Mouse (Mus musculus) T-cell, adult 2 months (primary cell): ENCODE data around the gene Rab44.
"Not testable (repeated sequence)": the region's sequence is repeated elsewhere in the genome, so short reads cannot be mapped to it uniquely, and the experiment has no call there.

Experiments
- DNase-seq: peaks from one replicate; pipeline ENCODE4 v3.0.0; 2022; ENCODE audit warnings: low spot score

Rab44 gene

GRCm38 (mm10) chr17:29113591-29114352 lies at the start of gene Rab44:
Gene Rab44 (plus strand): TSS chr17:29114145.
- DNase-seq: no peak

- no peak for DNase-seq
These were observed 48.6 kb upstream of the Rab44 start for GRCm38 (mm10) chr17:29065245-29065940.

GRCm38 (mm10) chr17:29065971-29066370 lies 48.0 kb upstream of the Rab44 start:
- no peak for DNase-seq

- DNase-seq: not testable (repeated sequence)
These were observed 46.5 kb upstream of the Rab44 start for GRCm38 (mm10) chr17:29067416-29067815.

GRCm38 (mm10) chr17:29067847-29068246 lies 46.1 kb upstream of the Rab44 start:
- no peak for DNase-seq

GRCm38 (mm10) chr17:29069063-29069462 lies 44.9 kb upstream of the Rab44 start:
- DNase-seq: no peak

GRCm38 (mm10) chr17:29071820-29072219 lies 42.1 kb upstream of the Rab44 start:
- no peak for DNase-seq

GRCm38 (mm10) chr17:29072701-29073307 lies 41.1 kb upstream of the Rab44 start:
- no peak for DNase-seq

- no peak for DNase-seq
These were observed 40.6 kb upstream of the Rab44 start for GRCm38 (mm10) chr17:29073313-29073712.

GRCm38 (mm10) chr17:29074085-29074484 lies 39.9 kb upstream of the Rab44 start:
- DNase-seq: no peak

GRCm38 (mm10) chr17:29076235-29076634 lies 37.7 kb upstream of the Rab44 start:
- no peak for DNase-seq

GRCm38 (mm10) chr17:29077786-29078509 lies 36.0 kb upstream of the Rab44 start:
- DNase-seq: no peak

GRCm38 (mm10) chr17:29078519-29079383 lies 35.2 kb upstream of the Rab44 start:
- DNase-seq: no peak

- no peak for DNase-seq
These were observed 33.0 kb upstream of the Rab44 start for GRCm38 (mm10) chr17:29080758-29081617.

- DNase-seq: peak; percentile 76
These were observed 32.1 kb upstream of the Rab44 start for GRCm38 (mm10) chr17:29081618-29082381.

- no peak for DNase-seq
These were observed 30.4 kb upstream of the Rab44 start for GRCm38 (mm10) chr17:29083586-29083985.

- no peak for DNase-seq
These were observed 29.3 kb upstream of the Rab44 start for GRCm38 (mm10) chr17:29084656-29085055.

- DNase-seq: no peak
These were observed 28.7 kb upstream of the Rab44 start for GRCm38 (mm10) chr17:29085266-29085665.

GRCm38 (mm10) chr17:29086916-29087315 lies 27.0 kb upstream of the Rab44 start:
- DNase-seq: no peak

- no peak for DNase-seq
These were observed 23.2 kb upstream of the Rab44 start, which contains the start of gene Cdkn1a for GRCm38 (mm10) chr17:29090776-29091175. Gene Cdkn1a (plus strand): TSS chr17:29090976.
